Mouse (Mus musculus) cortical plate, adult 2 months (tissue): ENCODE data around the gene Ganab.

Experiments
- CTCF ChIP-seq: fragments of 200-500 bp; IDR thresholded peaks from 2 replicates; pipeline ENCODE4 v1.5.1; 2011; ENCODE audit warnings: mild to moderate bottlenecking, control low read depth, low read length; ENCODE audit not compliant: insufficient read depth; ENCODE audit errors: extremely low read depth
- POLR2A ChIP-seq: fragments of 200-500 bp; IDR thresholded peaks from 2 replicates; pipeline ENCODE4 v1.6.1; 2011; ENCODE audit warnings: mild to moderate bottlenecking, low read length, control low read depth; ENCODE audit not compliant: insufficient read depth; ENCODE audit errors: extremely low read depth

- no peak for TF ChIP-seq POLR2A
- TF ChIP-seq CTCF = no peak
These were observed 25.5 kb upstream of the Ganab start for GRCm38 (mm10) chr19:8872266-8872840.
